Mouse (Mus musculus) thymus, postnatal 4 days (tissue): ENCODE results near the gene Slf2.

ENCODE experiments used
- DNase-seq: peaks from one replicate; pipeline ENCODE4 v3.0.0; 2021

Gene Slf2

GRCm38 (mm10) chr19:44930744-44931453, at the start of gene Slf2:
Slf2 (plus strand) TSS chr19:44931151.
- peak; percentile 98 for DNase-seq

- no peak for DNase-seq
Observed at GRCm38 (mm10) chr19:44882552-44883024, 48.4 kb upstream of the Slf2 start.

GRCm38 (mm10) chr19:44884331-44884730, 46.6 kb upstream of the Slf2 start:
- no peak for DNase-seq

- DNase-seq: no peak
Observed at GRCm38 (mm10) chr19:44886475-44886874, 44.5 kb upstream of the Slf2 start.

GRCm38 (mm10) chr19:44887679-44888235, 43.2 kb upstream of the Slf2 start:
- peak; percentile 87 for DNase-seq

GRCm38 (mm10) chr19:44889548-44889947, 41.4 kb upstream of the Slf2 start:
- DNase-seq: no peak

- no peak for DNase-seq
Observed at GRCm38 (mm10) chr19:44891446-44891845, 39.5 kb upstream of the Slf2 start.

- no peak for DNase-seq
Observed at GRCm38 (mm10) chr19:44893231-44893871, 37.6 kb upstream of the Slf2 start.

GRCm38 (mm10) chr19:44895245-44895644, 35.7 kb upstream of the Slf2 start:
- DNase-seq: peak; percentile 61

GRCm38 (mm10) chr19:44896450-44896849, 34.5 kb upstream of the Slf2 start:
- no peak for DNase-seq

- no peak for DNase-seq
Observed at GRCm38 (mm10) chr19:44897521-44897920, 33.4 kb upstream of the Slf2 start.

- no peak for DNase-seq
Observed at GRCm38 (mm10) chr19:44898646-44899045, 32.3 kb upstream of the Slf2 start.

- no peak for DNase-seq
Observed at GRCm38 (mm10) chr19:44899104-44899793, 31.7 kb upstream of the Slf2 start.

GRCm38 (mm10) chr19:44899947-44900773, 30.8 kb upstream of the Slf2 start:
- no peak for DNase-seq

- no peak for DNase-seq
Observed at GRCm38 (mm10) chr19:44901047-44901446, 29.9 kb upstream of the Slf2 start.

GRCm38 (mm10) chr19:44902324-44902723, 28.6 kb upstream of the Slf2 start:
- DNase-seq: no peak

- DNase-seq: no peak
Observed at GRCm38 (mm10) chr19:44903343-44904000, 27.5 kb upstream of the Slf2 start.

GRCm38 (mm10) chr19:44904141-44904720, 26.7 kb upstream of the Slf2 start:
- DNase-seq: no peak

- no peak for DNase-seq
Observed at GRCm38 (mm10) chr19:44905316-44905715, 25.6 kb upstream of the Slf2 start.

GRCm38 (mm10) chr19:44907851-44908690, 22.9 kb upstream of the Slf2 start:
- no peak for DNase-seq
